Mouse (Mus musculus) heart, postnatal 0 days (tissue): ENCODE measurements around the gene Olfr830. TPM values are rescaled to one million over a fixed set of nuclear protein-coding genes. Genes with fewer than 3 reads are reported as not detected.
"Not testable (repeated sequence)": the region's sequence is repeated elsewhere in the genome, so short reads cannot be mapped to it uniquely, and the experiment has no call there.

Source experiments
- ATAC-seq: fragments of 200-750 bp; cut with Nextera tagmentation; 2 replicates; pipeline ENCODE4 v1.8.0; 2017; ENCODE audit warnings: low read depth, moderate number of reproducible peaks, moderate library complexity; ENCODE audit not compliant: insufficient read depth
- DNase-seq: peaks from one replicate; pipeline ENCODE4 v3.0.0-alpha.2; 2016; ENCODE audit warnings: low spot score
- H3K27ac ChIP-seq: fragments of 300-500 bp; sonication (generic); 2 replicates; pipeline ENCODE4 v1.5.1; 2014; ENCODE audit warnings: low read depth, mild to moderate bottlenecking
- H3K27me3 ChIP-seq: fragments of 300-500 bp; sonication (generic); 2 replicates; pipeline ENCODE4 v1.6.1; 2014; ENCODE audit warnings: low read length, mixed read lengths; ENCODE audit not compliant: control insufficient read depth, insufficient read depth
- H3K36me3 ChIP-seq: fragments of 300-500 bp; sonication (generic); replicated peaks from 2 replicates; pipeline ENCODE4 v1.6.1; 2014; ENCODE audit warnings: low read length, mixed read lengths; ENCODE audit not compliant: control insufficient read depth, insufficient read depth
- H3K4me1 ChIP-seq: fragments of 300-500 bp; sonication (generic); 2 replicates; pipeline ENCODE4 v1.6.1; 2014; ENCODE audit warnings: antibody characterized with exemption; ENCODE audit not compliant: control insufficient read depth, insufficient read depth
- H3K4me2 ChIP-seq: fragments of 300-500 bp; sonication (generic); 2 replicates; pipeline ENCODE4 v1.6.1; 2014; ENCODE audit warnings: low read depth, mild to moderate bottlenecking, low read length, moderate library complexity
- H3K4me3 ChIP-seq: fragments of 300-500 bp; sonication (generic); 2 replicates; pipeline ENCODE4 v1.5.1; 2014; ENCODE audit warnings: low read depth, low read length
- H3K9ac ChIP-seq: fragments of 300-500 bp; sonication (generic); replicated peaks from 2 replicates; pipeline ENCODE4 v1.6.1; 2014; ENCODE audit warnings: low read depth, low read length, mixed read lengths
- H3K9me3 ChIP-seq: fragments of 300-500 bp; sonication (generic); replicated peaks from 2 replicates; pipeline ENCODE4 v1.6.1; 2016; ENCODE audit warnings: low read length; ENCODE audit not compliant: control insufficient read depth
- CTCF ChIP-seq: IDR thresholded peaks from 2 replicates; pipeline ENCODE4 v1.5.1; 2016; ENCODE audit warnings: antibody characterized with exemption, control low read depth, low read depth
- EP300 ChIP-seq: IDR thresholded peaks from 2 replicates; pipeline ENCODE4 v1.6.1; 2016; ENCODE audit warnings: antibody characterized with exemption, low read depth
- WGBS: fragments of 180-500 bp; shearing (Covaris S2); extraction: QIAGEN DNeasy Blood & Tissue Kit; methylation state at CpG from one replicate; pipeline ENCODE4 v1.1.7; 2014; 5-methylcytosine and 5-hydroxymethylcytosine counted together
- polyA plus RNA-seq: library from polyadenylated mRNA; unstranded; fragments of >200 nt; fragmentation: Nextera tagmentation; extraction: Ambion mirVana; gene quantifications from 2 replicates; pipeline ENCODE4 v1.2.1, GENCODE M21; 2015
- total RNA-seq: library from RNA; depleted of rRNA; stranded (reverse); fragments of >200 nt; gene quantifications from 2 replicates; pipeline ENCODE4 v1.2.3, GENCODE M21; 2014; ENCODE audit warnings: low replicate concordance; rRNA removed

Olfr830 gene
- total RNA-seq (not detected in 2 replicates), polyA plus RNA-seq (not detected in 2 replicates)

- Histone ChIP-seq H3K9me3 (no peaks in the 10 kb centered on the region), H3K27me3 (no peaks in the 10 kb centered on the region), H3K9ac (no peak within 1 kb of the TSS), H3K4me2 (no peak within 1 kb of the TSS), H3K36me3 (no peaks in the 10 kb centered on the region), H3K4me3 (no peak within 1 kb of the TSS), H3K4me1 (no peaks in the 10 kb centered on the region), H3K27ac (no peak within 1 kb of the TSS)
- no peak for ATAC-seq
- no peak for DNase-seq
- no peak for TF ChIP-seq EP300
- TF ChIP-seq CTCF, result no peak
Measured at GRCm38 (mm10) chr9:18874393-18874792, at the start of gene Olfr830. Gene Olfr830, plus strand, starts transcription at chr9:18874693.

GRCm38 (mm10) chr9:18854633-18855032 lies 19.9 kb upstream of the Olfr830 start, which contains the start of gene Olfr829:
Gene Olfr829, plus strand, starts transcription at chr9:18854933.
- TF ChIP-seq EP300 (no peak), CTCF (no peak)
- Histone ChIP-seq H3K4me3 (no peak within 1 kb of the TSS), H3K4me1 (no peaks in the 10 kb centered on the region), H3K9ac (no peak within 1 kb of the TSS), H3K9me3 (no peaks in the 10 kb centered on the region), H3K27me3 (no peaks in the 10 kb centered on the region), H3K36me3 (no peaks in the 10 kb centered on the region), H3K27ac (no peak within 1 kb of the TSS), H3K4me2 (no peak within 1 kb of the TSS)
- ATAC-seq (no peak), DNase-seq (no peak)
- WGBS, result 45% methylated on average over 1 of the region's 1 CpGs

GRCm38 (mm10) chr9:18907699-18908098 lies 33.2 kb downstream of the Olfr830 start:
- ATAC-seq, H3K27ac ChIP-seq: not testable (repeated sequence)
- 62% methylated on average over 2 of the region's 2 CpGs for WGBS

GRCm38 (mm10) chr9:18927921-18928320 lies 53.4 kb downstream of the Olfr830 start:
- not testable (repeated sequence) for H3K36me3 ChIP-seq, H3K9me3 ChIP-seq, ATAC-seq, DNase-seq, H3K4me1 ChIP-seq, H3K27ac ChIP-seq, H3K9ac ChIP-seq, H3K4me3 ChIP-seq, H3K4me2 ChIP-seq, H3K27me3 ChIP-seq
- 72% methylated on average over 16 of the region's 16 CpGs for WGBS

More at GRCm38 (mm10) chr9:18907699-18908098, 33.2 kb downstream of the Olfr830 start:
- H3K9ac ChIP-seq, H3K27me3 ChIP-seq, H3K4me3 ChIP-seq, H3K9me3 ChIP-seq, DNase-seq, H3K4me1 ChIP-seq, H3K4me2 ChIP-seq, H3K36me3 ChIP-seq: not testable (repeated sequence)

Other genes with a start within 250 kb of the Olfr830 start
- gene Muc16, start 200.2 kb upstream of the Olfr830 start, total RNA-seq, result 13.9 and 14.8 TPM in 2 replicates
- gene Muc16, start 200.2 kb upstream of the Olfr830 start, polyA plus RNA-seq, result 1.00 and 1.6 TPM in 2 replicates
- gene Olfr24, start 110.7 kb upstream of the Olfr830 start, total RNA-seq, result not detected in 2 replicates
- not detected in 2 replicates for gene Olfr24, start 110.7 kb upstream of the Olfr830 start, polyA plus RNA-seq
- gene Olfr828, start 55.2 kb upstream of the Olfr830 start, total RNA-seq, result not detected in 2 replicates
- not detected in 2 replicates for gene Olfr828, start 55.2 kb upstream of the Olfr830 start, polyA plus RNA-seq
- not detected in 2 replicates for gene Olfr829, start 19.8 kb upstream of the Olfr830 start, total RNA-seq
- not detected in 2 replicates for gene Olfr829, start 19.8 kb upstream of the Olfr830 start, polyA plus RNA-seq
- not detected in 2 replicates for gene Olfr832, start 62.4 kb downstream of the Olfr830 start, total RNA-seq
- not detected in 2 replicates for gene Olfr832, start 62.4 kb downstream of the Olfr830 start, polyA plus RNA-seq
- not detected in 2 replicates for gene Olfr834, start 113.3 kb downstream of the Olfr830 start, total RNA-seq
- gene Olfr834, start 113.3 kb downstream of the Olfr830 start, polyA plus RNA-seq, result not detected in 2 replicates
- gene Olfr835, start 158.0 kb downstream of the Olfr830 start, total RNA-seq, result not detected in 2 replicates
- gene Olfr835, start 158.0 kb downstream of the Olfr830 start, polyA plus RNA-seq, result not detected in 2 replicates
- not detected in 2 replicates for gene Olfr836, start 245.7 kb downstream of the Olfr830 start, total RNA-seq
- not detected in 2 replicates for gene Olfr836, start 245.7 kb downstream of the Olfr830 start, polyA plus RNA-seq